Mouse (Mus musculus): Measurements from ENCODE around the gene Ccn5.

DNA sequence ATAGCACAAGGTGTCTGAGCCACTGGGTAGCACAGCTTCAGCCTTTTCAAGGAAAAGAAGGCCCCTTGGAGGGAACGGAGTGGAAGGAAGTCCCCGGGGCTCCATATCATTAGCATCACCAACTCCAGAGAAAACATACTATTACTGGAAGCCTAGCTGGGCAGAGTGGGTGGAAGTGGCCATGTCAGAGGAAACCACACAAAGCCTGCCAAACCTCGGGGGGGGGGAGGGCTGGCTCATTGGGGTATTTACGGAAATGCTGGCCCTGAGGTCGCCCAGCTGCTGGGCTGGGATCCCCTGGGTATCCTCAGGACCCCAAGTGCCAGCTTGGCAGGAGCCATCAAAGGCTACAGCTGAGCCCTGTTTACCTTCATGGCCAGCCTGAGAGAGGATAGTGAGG is 7.6 kb upstream of the Ccn5 start:
- no peak for TF ChIP-seq CTCF (IDR thresholded peaks at IDR 0.05; ENCODE audit: extremely low read depth, insufficient read length, insufficient replicate concordance, low read depth, low read length)
- TF ChIP-seq POLR2A (IDR thresholded peaks at IDR 0.05; ENCODE audit: low read depth, low read length), result no peak
